Mouse (Mus musculus) kidney, embryonic 14.5 days (tissue): ENCODE data around the gene Cux1. TPM values are rescaled to one million over a fixed set of nuclear protein-coding genes. Genes with fewer than 3 reads are reported as not detected.

Source experiments
- ATAC-seq: fragments of 200-750 bp; cut with Nextera tagmentation; 2 replicates; pipeline ENCODE4 v1.8.0; 2017; ENCODE audit warnings: moderate number of reproducible peaks, mild to moderate bottlenecking, moderate TSS enrichment, moderate library complexity; ENCODE audit not compliant: low FRiP score, low TSS enrichment
- H3K27ac ChIP-seq: fragments of 300-500 bp; sonication (generic); 2 replicates; pipeline ENCODE4 v1.5.1; 2014; ENCODE audit warnings: low read depth, mild to moderate bottlenecking, low read length, moderate library complexity, mixed read lengths
- H3K27me3 ChIP-seq: fragments of 300-500 bp; sonication (generic); 2 replicates; pipeline ENCODE4 v1.6.1; 2014; ENCODE audit warnings: mild to moderate bottlenecking, low read length; ENCODE audit not compliant: control insufficient read depth, insufficient read depth
- H3K36me3 ChIP-seq: fragments of 300-500 bp; sonication (generic); 2 replicates; pipeline ENCODE4 v1.6.1; 2014; ENCODE audit warnings: low read length, mixed read lengths; ENCODE audit not compliant: control insufficient read depth, insufficient read depth
- H3K4me1 ChIP-seq: fragments of 300-500 bp; sonication (generic); 2 replicates; pipeline ENCODE4 v1.6.1; 2014; ENCODE audit warnings: low read length, mixed read lengths; ENCODE audit not compliant: control insufficient read depth, insufficient read depth
- H3K4me2 ChIP-seq: fragments of 300-500 bp; sonication (generic); replicated peaks from 2 replicates; pipeline ENCODE4 v1.6.1; 2014; ENCODE audit warnings: low read depth, mild to moderate bottlenecking, low read length
- H3K4me3 ChIP-seq: fragments of 300-500 bp; sonication (generic); 2 replicates; pipeline ENCODE4 v1.5.1; 2014; ENCODE audit warnings: mild to moderate bottlenecking, low read length
- H3K9ac ChIP-seq: fragments of 300-500 bp; sonication (generic); 2 replicates; pipeline ENCODE4 v1.6.1; 2014; ENCODE audit warnings: low read depth, mild to moderate bottlenecking, low read length, moderate library complexity
- H3K9me3 ChIP-seq: fragments of 300-500 bp; sonication (generic); 2 replicates; pipeline ENCODE4 v1.6.1; 2016; ENCODE audit warnings: low read length; ENCODE audit not compliant: control insufficient read depth
- WGBS: fragments of 180-500 bp; shearing (Covaris S2); extraction: QIAGEN DNeasy Blood & Tissue Kit; methylation state at CpG from one replicate; pipeline ENCODE4 v1.1.7; 2014; 5-methylcytosine and 5-hydroxymethylcytosine counted together
- polyA plus RNA-seq: library from polyadenylated mRNA; unstranded; fragments of >200 nt; fragmentation: Nextera tagmentation; extraction: Ambion mirVana; gene quantifications from 2 replicates; pipeline ENCODE4 v1.2.1, GENCODE M21; 2014

Gene Cux1
- polyA plus RNA-seq, 1 experiment from 2014 or later, result 105 TPM

GRCm38 (mm10) chr5:136243851-136244761, 323.2 kb downstream of the Cux1 start:
- Histone ChIP-seq H3K9me3 (no peaks in the 10 kb centered on the region), H3K9ac (peak overlapping the region; percentile 60), H3K27me3 (no peaks in the 10 kb centered on the region), H3K27ac (0 out of 2 replicates have a peak overlapping the region, but pooled peaks have one; percentile 19), H3K36me3 (0 out of 2 replicates have a peak, but pooled peaks cover 2% of the 10 kb centered on the region), H3K4me1 (peaks cover 8% of the 10 kb centered on the region; the same call in 1 of the 2 replicates), H3K4me3 (peak overlapping the region; percentile 60), H3K4me2 (peak overlapping the region; percentile 93)
- peak; percentile 56 for ATAC-seq
- under 1% methylated on average over 49 of the region's 67 CpGs for WGBS

GRCm38 (mm10) chr5:136241161-136241560, 326.1 kb downstream of the Cux1 start:
- no peak for ATAC-seq
- H3K27ac ChIP-seq, result no peak overlapping the region
- H3K4me3 ChIP-seq, result no peak overlapping the region
- no peak overlapping the region for H3K9ac ChIP-seq
- H3K27me3 ChIP-seq, result no peaks in the 10 kb centered on the region
- 49% methylated on average over 6 of the region's 6 CpGs for WGBS
- H3K36me3 ChIP-seq, result no peaks in the 10 kb centered on the region
- H3K4me1 ChIP-seq, result peaks cover 8% of the 10 kb centered on the region; the same call in 1 of the 2 replicates
- H3K9me3 ChIP-seq, result no peaks in the 10 kb centered on the region
- no peak overlapping the region for H3K4me2 ChIP-seq

GRCm38 (mm10) chr5:136240381-136240780, 326.9 kb downstream of the Cux1 start:
- H3K27me3 ChIP-seq, result no peaks in the 10 kb centered on the region
- H3K36me3 ChIP-seq, result no peaks in the 10 kb centered on the region
- WGBS, result 53% methylated on average over 1 of the region's 1 CpGs
- H3K9ac ChIP-seq, result no peak overlapping the region
- H3K27ac ChIP-seq, result no peak overlapping the region
- H3K9me3 ChIP-seq, result no peaks in the 10 kb centered on the region
- no peak overlapping the region for H3K4me3 ChIP-seq
- H3K4me1 ChIP-seq, result peaks cover 5% of the 10 kb centered on the region; the same call in 1 of the 2 replicates
- no peak for ATAC-seq
- H3K4me2 ChIP-seq, result no peak overlapping the region

GRCm38 (mm10) chr5:136237607-136238006, 329.7 kb downstream of the Cux1 start:
- H3K4me3 ChIP-seq, result peak overlapping the region; percentile 31
- peak overlapping the region; percentile 57 for H3K4me2 ChIP-seq
- no peaks in the 10 kb centered on the region for H3K36me3 ChIP-seq
- no peak overlapping the region for H3K27ac ChIP-seq
- no peaks in the 10 kb centered on the region for H3K9me3 ChIP-seq
- H3K4me1 ChIP-seq, result no peaks in the 10 kb centered on the region; the same call in 1 of the 2 replicates
- 1% methylated on average over 19 of the region's 19 CpGs for WGBS
- no peak for ATAC-seq
- H3K9ac ChIP-seq, result no peak overlapping the region
- no peaks in the 10 kb centered on the region for H3K27me3 ChIP-seq

GRCm38 (mm10) chr5:136236611-136237010, 330.7 kb downstream of the Cux1 start:
- WGBS, result 67% methylated on average over 5 of the region's 5 CpGs
- no peak overlapping the region for H3K4me3 ChIP-seq
- no peak overlapping the region for H3K4me2 ChIP-seq
- H3K9me3 ChIP-seq, result no peaks in the 10 kb centered on the region
- no peak for ATAC-seq
- peaks cover 2% of the 10 kb centered on the region for H3K27me3 ChIP-seq
- H3K4me1 ChIP-seq, result no peaks in the 10 kb centered on the region; the same call in 1 of the 2 replicates
- H3K9ac ChIP-seq, result no peak overlapping the region; the same call in 1 of the 2 replicates
- H3K27ac ChIP-seq, result no peak overlapping the region
- peaks cover 2% of the 10 kb centered on the region; the same call in 1 of the 2 replicates for H3K36me3 ChIP-seq

- peaks cover 8% of the 10 kb centered on the region; the same call in 1 of the 2 replicates for H3K36me3 ChIP-seq
- H3K4me2 ChIP-seq, result no peak overlapping the region
- H3K27me3 ChIP-seq, result peaks cover 5% of the 10 kb centered on the region
- 73% methylated on average over 4 of the region's 4 CpGs for WGBS
- no peak overlapping the region for H3K27ac ChIP-seq
- no peaks in the 10 kb centered on the region for H3K9me3 ChIP-seq
- no peak overlapping the region for H3K4me3 ChIP-seq
- no peaks in the 10 kb centered on the region for H3K4me1 ChIP-seq
- no peak for ATAC-seq
- H3K9ac ChIP-seq, result no peak overlapping the region
Measured at GRCm38 (mm10) chr5:136230348-136231035, 336.8 kb downstream of the Cux1 start.

- WGBS, result 79% methylated on average over 7 of the region's 7 CpGs
- H3K36me3 ChIP-seq, result peaks cover 10% of the 10 kb centered on the region; the same call in 1 of the 2 replicates
Measured at GRCm38 (mm10) chr5:136226246-136226876, 340.9 kb downstream of the Cux1 start.

GRCm38 (mm10) chr5:136218585-136218984, 348.7 kb downstream of the Cux1 start:
- H3K4me2 ChIP-seq, result no peak overlapping the region
- H3K27ac ChIP-seq, result no peak overlapping the region
- 86% methylated on average over 12 of the region's 12 CpGs for WGBS
- no peak overlapping the region for H3K4me3 ChIP-seq
- H3K36me3 ChIP-seq, result no peaks in the 10 kb centered on the region
- no peaks in the 10 kb centered on the region for H3K27me3 ChIP-seq
- H3K9ac ChIP-seq, result no peak overlapping the region
- H3K9me3 ChIP-seq, result no peaks in the 10 kb centered on the region
- ATAC-seq, result no peak
- no peaks in the 10 kb centered on the region for H3K4me1 ChIP-seq

More at GRCm38 (mm10) chr5:136226246-136226876, 340.9 kb downstream of the Cux1 start:
- H3K9me3 ChIP-seq, result no peaks in the 10 kb centered on the region
- no peak overlapping the region for H3K4me3 ChIP-seq
- no peaks in the 10 kb centered on the region; the same call in 1 of the 2 replicates for H3K27me3 ChIP-seq
- no peak for ATAC-seq
- no peaks in the 10 kb centered on the region for H3K4me1 ChIP-seq
- H3K4me2 ChIP-seq, result no peak overlapping the region
- no peak overlapping the region for H3K27ac ChIP-seq
- H3K9ac ChIP-seq, result no peak overlapping the region
